Mouse (Mus musculus): Measurements from ENCODE around the gene Prkab2.

DNA sequence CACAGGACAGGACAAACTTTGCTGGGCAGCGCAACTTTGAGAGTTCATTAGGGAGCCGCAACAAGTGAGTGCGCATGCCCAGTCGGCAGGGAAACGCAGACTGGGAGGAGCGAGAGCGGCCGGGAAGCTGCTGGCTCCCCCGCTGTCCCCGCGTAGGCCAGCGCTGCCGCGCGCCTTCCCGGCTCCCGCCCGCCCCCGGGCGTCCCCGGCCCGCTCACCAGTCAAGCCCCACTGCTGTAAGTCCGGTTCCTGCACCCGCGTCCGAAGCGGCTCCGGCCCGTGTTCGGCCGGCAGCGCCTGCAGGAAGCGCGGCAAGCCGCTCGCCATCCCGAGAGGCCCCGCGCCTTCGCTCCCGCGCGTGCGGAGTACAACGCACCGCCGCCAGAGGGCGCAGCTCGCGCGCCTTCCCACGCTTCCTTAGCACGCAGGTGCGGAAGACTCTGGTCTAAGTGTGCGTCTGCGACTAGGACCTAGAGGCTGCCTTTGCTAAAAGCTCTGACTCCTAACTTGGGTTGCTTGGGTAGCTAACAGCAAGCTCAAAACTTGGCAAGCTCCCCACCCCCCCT is 48.1 kb upstream of the Prkab2 start, which contains the start of gene Chd1l:
- TF ChIP-seq POU5F1 (IDR thresholded peaks at IDR 0.05; ENCODE audit: borderline replicate concordance, low read length) (no peak), CTCF (conservative IDR thresholded peaks at IDR 0.05; ENCODE audit: low read length) (peak; percentile 15; the same call in 1 of the 2 replicates), NANOG (IDR thresholded peaks at IDR 0.05; ENCODE audit: borderline replicate concordance, low read length) (no peak)

All from E14TG2a.4 (cell line).